ENCODE assay signal across 8 mouse cellular contexts in genomic region chr15:25758500-25759086, GRCm38 (mm10).
DNase-seq lines count a peak whose midpoint lies in the region; ATAC-seq and TF ChIP-seq lines count a peak whose summit lies in the region.

No protein-coding gene starts in this region.

- TF ChIP-seq CTCF in liver, postnatal 0 days (IDR thresholded peaks at IDR 0.05; ENCODE audit: low read depth), result no peak

- H3K4me2 ChIP-seq in neural tube, embryonic 11.5 days (ENCODE audit: low read depth), result peak overlapping the region; percentile 32
- peak overlapping the region; percentile 55 for H3K4me2 ChIP-seq in intestine, embryonic 15.5 days (replicated peaks)
- no peak overlapping the region for H3K4me2 ChIP-seq in liver, postnatal 0 days (ENCODE audit: low read depth, low read length)
- H3K4me2 ChIP-seq in stomach, embryonic 15.5 days, result peak overlapping the region; percentile 40

- no peaks in the 10 kb centered on the region for H3K27me3 ChIP-seq in neural tube, embryonic 11.5 days (ENCODE audit: control insufficient read depth, insufficient read depth, low read length)
- no peaks in the 10 kb centered on the region for H3K27me3 ChIP-seq in intestine, embryonic 15.5 days (replicated peaks)
- no peaks in the 10 kb centered on the region for H3K27me3 ChIP-seq in liver, postnatal 0 days (ENCODE audit: insufficient read depth, low read length)
- H3K27me3 ChIP-seq in stomach, embryonic 15.5 days (replicated peaks), result no peaks in the 10 kb centered on the region

- no peak for TF ChIP-seq EP300 in liver, postnatal 0 days (IDR thresholded peaks at IDR 0.05; ENCODE audit: low read depth)

- peak overlapping the region; percentile 40 for H3K9ac ChIP-seq in neural tube, embryonic 11.5 days (ENCODE audit: low read length)
- 0 out of 2 replicates have a peak overlapping the region, but pooled peaks have one; percentile 11 for H3K9ac ChIP-seq in intestine, embryonic 15.5 days
- no peak overlapping the region for H3K9ac ChIP-seq in liver, postnatal 0 days (replicated peaks)
- H3K9ac ChIP-seq in stomach, embryonic 15.5 days, result no peak overlapping the region

- ATAC-seq in neural tube, embryonic 11.5 days (ENCODE audit: insufficient read depth, low FRiP score, low TSS enrichment), result no peak
- peak; percentile 93 for ATAC-seq in intestine, embryonic 15.5 days
- peak; percentile 68 for ATAC-seq in liver, postnatal 0 days
- peak; percentile 93 for ATAC-seq in stomach, embryonic 15.5 days (ENCODE audit: insufficient read depth, low FRiP score, low read depth)

- no peak for DNase-seq in neural tube, embryonic 11.5 days (ENCODE audit: low spot score)
- no peak for DNase-seq in neural tube, embryonic 10.5 days (ENCODE audit: extremely low spot score, low spot score)
- DNase-seq in liver, postnatal 0 days, result peak; percentile 51
- no peak for DNase-seq in gastrocnemius, adult 18-20 months (ENCODE audit: low spot score)
- DNase-seq in heart, adult 11 months, result no peak
- no peak for DNase-seq in layer of hippocampus, adult 9-11 months

- H3K4me1 ChIP-seq in neural tube, embryonic 11.5 days (ENCODE audit: control insufficient read depth, insufficient read depth, low read length), result peaks cover 57% of the 10 kb centered on the region
- peaks cover 23% of the 10 kb centered on the region for H3K4me1 ChIP-seq in intestine, embryonic 15.5 days (replicated peaks)
- peaks cover 6% of the 10 kb centered on the region; the same call in 1 of the 2 replicates for H3K4me1 ChIP-seq in liver, postnatal 0 days (ENCODE audit: insufficient read depth)
- peaks cover 19% of the 10 kb centered on the region for H3K4me1 ChIP-seq in stomach, embryonic 15.5 days

- H3K27ac ChIP-seq in neural tube, embryonic 11.5 days (ENCODE audit: low read depth, low read length), result peak overlapping the region; percentile 67
- H3K27ac ChIP-seq in intestine, embryonic 15.5 days, result peak overlapping the region; percentile 86
- H3K27ac ChIP-seq in liver, postnatal 0 days (ENCODE audit: low read depth), result no peak overlapping the region
- peak overlapping the region; percentile 93 for H3K27ac ChIP-seq in stomach, embryonic 15.5 days

- no peaks in the 10 kb centered on the region for H3K36me3 ChIP-seq in neural tube, embryonic 11.5 days (ENCODE audit: control insufficient read depth, insufficient read depth, low read length)
- H3K36me3 ChIP-seq in intestine, embryonic 15.5 days, result peaks cover 3% of the 10 kb centered on the region
- H3K36me3 ChIP-seq in liver, postnatal 0 days (replicated peaks; ENCODE audit: insufficient read depth, low read length), result peaks cover 6% of the 10 kb centered on the region; the same call in 1 of the 2 replicates
- H3K36me3 ChIP-seq in stomach, embryonic 15.5 days, result no peaks in the 10 kb centered on the region

- no peaks in the 10 kb centered on the region for H3K9me3 ChIP-seq in neural tube, embryonic 11.5 days (ENCODE audit: control insufficient read depth, low read length)
- no peaks in the 10 kb centered on the region for H3K9me3 ChIP-seq in intestine, embryonic 15.5 days
- no peaks in the 10 kb centered on the region for H3K9me3 ChIP-seq in liver, postnatal 0 days (ENCODE audit: low read length)
- H3K9me3 ChIP-seq in stomach, embryonic 15.5 days, result no peaks in the 10 kb centered on the region

- H3K4me3 ChIP-seq in neural tube, embryonic 11.5 days (ENCODE audit: low read depth, low read length), result 0 out of 2 replicates have a peak overlapping the region, but pooled peaks have one; percentile 14
- peak overlapping the region; percentile 31 for H3K4me3 ChIP-seq in intestine, embryonic 15.5 days (replicated peaks)
- H3K4me3 ChIP-seq in liver, postnatal 0 days (ENCODE audit: low read depth, low read length), result no peak overlapping the region
- H3K4me3 ChIP-seq in stomach, embryonic 15.5 days (replicated peaks), result peak overlapping the region; percentile 27

- WGBS in neural tube, embryonic 11.5 days, result 57% methylated on average over 15 of the region's 15 CpGs
- WGBS in intestine, embryonic 15.5 days, result 53% methylated on average over 15 of the region's 15 CpGs
- WGBS in liver, postnatal 0 days (ENCODE audit: insufficient replicate concordance), result 60% methylated on average over 15 of the region's 15 CpGs
- 59% methylated on average over 15 of the region's 15 CpGs for WGBS in stomach, embryonic 15.5 days

Comparison
In these comparisons a context has a peak if more than half of its experiments do, and no peak if none do; other contexts are left out.
1. H3K9ac ChIP-seq: peak in neural tube, embryonic 11.5 days (single experiment) and intestine, embryonic 15.5 days (single experiment); none in liver, postnatal 0 days (single experiment) and stomach, embryonic 15.5 days (single experiment).